Comparison of ENCODE assay signal across 8 mouse cellular contexts in the genomic region with DNA sequence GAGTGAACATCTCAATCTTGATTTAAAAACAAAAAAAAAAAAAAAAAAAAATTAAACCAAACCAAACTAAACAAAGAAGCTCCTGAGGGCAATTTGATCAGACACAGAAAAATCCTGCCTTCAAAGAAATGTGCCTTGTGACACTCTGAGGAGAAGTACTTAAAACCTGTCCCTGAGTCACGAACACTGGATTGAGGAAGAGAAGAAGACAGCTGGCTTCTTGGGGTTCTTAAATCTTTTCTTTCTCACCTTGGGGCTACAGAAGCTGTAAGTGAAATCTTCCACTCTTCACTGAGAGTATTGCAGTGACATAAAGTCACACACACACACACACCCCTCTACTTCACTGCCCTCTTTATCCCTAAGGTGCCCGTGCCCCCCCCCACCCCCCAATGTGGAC. TPM values are rescaled to one million over a fixed set of nuclear protein-coding genes. Genes with fewer than 3 reads are reported as not detected.
DNase-seq lines count a peak whose midpoint lies in the region; ATAC-seq and TF ChIP-seq lines count a peak whose summit lies in the region.

No protein-coding gene starts in this region.

- peak overlapping the region; percentile 86 for H3K4me3 ChIP-seq in left cerebral cortex, adult 2 months
- H3K4me3 ChIP-seq in forebrain, embryonic 10.5 days, result peak overlapping the region; percentile 94
- H3K4me3 ChIP-seq in limb, embryonic 11.5 days (ENCODE audit: low read depth, low read length), result peak overlapping the region; percentile 87
- peak overlapping the region; percentile 95 for H3K4me3 ChIP-seq in olfactory bulb, adult 2 months (ENCODE audit: insufficient read depth, low read depth, low read length)

- H3K27ac ChIP-seq in left cerebral cortex, adult 2 months, result peak overlapping the region; percentile 97
- H3K27ac ChIP-seq in forebrain, embryonic 10.5 days, result peak overlapping the region; percentile 95
- H3K27ac ChIP-seq in limb, embryonic 11.5 days (replicated peaks; ENCODE audit: low read depth, low read length), result no peak overlapping the region
- no peak overlapping the region for H3K27ac ChIP-seq in olfactory bulb, adult 2 months (ENCODE audit: insufficient read depth, low read depth, low read length)

- peaks cover 45% of the 10 kb centered on the region for H3K4me1 ChIP-seq in forebrain, embryonic 10.5 days
- H3K4me1 ChIP-seq in limb, embryonic 11.5 days (ENCODE audit: control insufficient read depth, insufficient read depth, low read length), result 0 out of 2 replicates have a peak, but pooled peaks cover 3% of the 10 kb centered on the region
- peaks cover 8% of the 10 kb centered on the region for H3K4me1 ChIP-seq in olfactory bulb, adult 2 months (ENCODE audit: control insufficient read depth, insufficient read depth, low read length)

- no peaks in the 10 kb centered on the region for H3K36me3 ChIP-seq in forebrain, embryonic 10.5 days (replicated peaks)
- H3K36me3 ChIP-seq in limb, embryonic 11.5 days (ENCODE audit: control insufficient read depth, insufficient read depth, low read length), result no peaks in the 10 kb centered on the region

- H3K27me3 ChIP-seq in forebrain, embryonic 10.5 days (ENCODE audit: poor library complexity, severe bottlenecking), result peaks cover 21% of the 10 kb centered on the region
- no peaks in the 10 kb centered on the region for H3K27me3 ChIP-seq in limb, embryonic 11.5 days (ENCODE audit: control insufficient read depth, insufficient read depth, low read length)

- ATAC-seq in limb, embryonic 11.5 days (ENCODE audit: insufficient number of reproducible peaks, low FRiP score, low TSS enrichment, low read depth), result no peak

- TF ChIP-seq CTCF in left cerebral cortex, adult 2 months (IDR thresholded peaks at IDR 0.05), result no peak
- TF ChIP-seq CTCF in olfactory bulb, adult 2 months (IDR thresholded peaks at IDR 0.05; ENCODE audit: insufficient read depth, low read depth, low read length), result no peak

- 7% methylated on average over 2 of the region's 2 CpGs for WGBS in forebrain, embryonic 10.5 days
- WGBS in limb, embryonic 11.5 days, result 9% methylated on average over 2 of the region's 2 CpGs
- WGBS in olfactory bulb, adult 2 months, result 4% methylated on average over 2 of the region's 2 CpGs

- peak overlapping the region; percentile 93 for H3K9ac ChIP-seq in limb, embryonic 11.5 days (ENCODE audit: low read length)

- H3K9me3 ChIP-seq in forebrain, embryonic 10.5 days, result no peaks in the 10 kb centered on the region
- no peaks in the 10 kb centered on the region for H3K9me3 ChIP-seq in limb, embryonic 11.5 days (ENCODE audit: control insufficient read depth, low read length)

- peak overlapping the region; percentile 72 for H3K4me2 ChIP-seq in limb, embryonic 11.5 days (ENCODE audit: low read depth, severe bottlenecking)

- DNase-seq in left cerebral cortex, adult 2 months (ENCODE audit: extremely low spot score in 1 of 2, low spot score in 2 of 2), result no peak
- DNase-seq in left cerebral cortex, adult 8-10 months (ENCODE audit: low spot score in 2 of 2), result no peak
- no peak for DNase-seq in forebrain, embryonic 10.5 days (ENCODE audit: extremely low spot score, low spot score)
- no peak for DNase-seq in limb, embryonic 11.5 days (ENCODE audit: low spot score)
- no peak for DNase-seq in frontal cortex, postnatal 25 days (ENCODE audit: low spot score in 2 of 2)
- no peak for DNase-seq in adrenal gland, postnatal 10 days
- no peak for DNase-seq in kidney, adult 11 months

- no peak for TF ChIP-seq POLR2A in olfactory bulb, adult 2 months (IDR thresholded peaks at IDR 0.05; ENCODE audit: insufficient read depth, low read depth, low read length)

- intact Hi-C loops in left cerebral cortex, adult 2 months (cut with DNase I), result loop anchor here (2.0 to 5.0 kb wide), 2 partner anchors 76 to 188 kb away; no protein-coding TSS in a partner anchor

RNA-seq across cellular contexts. Expression of a gene that starts 0.7 kb away (rescaled TPM):
- total RNA-seq in left cerebral cortex, adult 2 months (2021), result 10 to 100 TPM; 92.5 to 94.6 TPM
- 10 to 100 TPM; 73.2 to 89.2 (median 79.5) TPM for total RNA-seq in left cerebral cortex, adult 8-10 months (2022)
- polyA plus RNA-seq in forebrain, embryonic 10.5 days (2016; fragmentation: Nextera tagmentation; extraction: Ambion mirVana), result 3.5 and 3.6 TPM in 2 replicates
- polyA plus RNA-seq in limb, embryonic 11.5 days (2014; fragmentation: Nextera tagmentation; extraction: Ambion mirVana), result 2.7 and 3.2 TPM in 2 replicates
- polyA plus RNA-seq in olfactory bulb, adult 2 months (2012; ENCODE audit: insufficient read depth, insufficient read length, low replicate concordance, missing spikeins), result not detected in 2 replicates
- total RNA-seq in adrenal gland, postnatal 10 days (2021), result 10 to 100 TPM in 1 of 2 experiments, 1 to 10 TPM in 1; 9.5 to 11.3 TPM

Comparison
In these comparisons a context has a peak if more than half of its experiments do, and no peak if none do; other contexts are left out.
1. H3K27ac ChIP-seq: peak in left cerebral cortex, adult 2 months (single experiment) and forebrain, embryonic 10.5 days (single experiment); none in limb, embryonic 11.5 days (single experiment) and olfactory bulb, adult 2 months (single experiment).
2. RNA of a gene that starts 0.7 kb away (total RNA-seq): 92.5 to 94.6 TPM in left cerebral cortex, adult 2 months and 73.2 to 89.2 TPM in left cerebral cortex, adult 8-10 months; 9.5 to 11.3 TPM in adrenal gland, postnatal 10 days; every median in the first group is over 4 times any median in the second.
3. Peak in every context shown above with its lines, with median percentiles within 50 percentile points of each other: H3K4me3 ChIP-seq.